Mouse (Mus musculus): ENCODE measurements around the gene Prdm12.

DNA sequence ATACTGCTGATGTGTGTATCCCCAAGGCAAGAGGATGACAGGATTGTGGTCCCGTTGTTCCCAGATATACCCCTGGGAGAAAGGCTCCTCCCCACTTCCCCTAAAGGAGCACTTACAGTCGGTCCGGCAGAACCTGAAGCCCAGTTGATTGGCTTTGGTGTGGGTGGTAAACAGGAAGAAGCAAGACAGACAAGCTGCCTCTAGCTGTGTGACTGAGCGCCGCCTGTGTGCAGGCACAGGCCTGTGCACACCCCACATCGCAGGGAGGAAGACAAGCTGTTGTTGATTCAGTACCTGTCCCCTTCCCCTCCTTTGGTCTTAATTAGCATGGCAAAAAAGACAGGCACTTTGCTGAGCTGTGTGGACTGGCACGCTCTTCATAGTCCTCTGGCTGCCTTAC, 26.1 kb upstream of the Prdm12 start:
- no peak for TF ChIP-seq CTCF (IDR thresholded peaks at IDR 0.05; ENCODE audit: control insufficient read depth, insufficient read depth, insufficient read length)
- TF ChIP-seq USF1 (IDR thresholded peaks at IDR 0.05; ENCODE audit: low read depth) = no peak
- no peak for TF ChIP-seq MYOD1 (IDR thresholded peaks at IDR 0.05; ENCODE audit: control insufficient read depth, insufficient read length, low read depth)
- no peak for TF ChIP-seq MAX (IDR thresholded peaks at IDR 0.05)
- TF ChIP-seq CEBPB (IDR thresholded peaks at IDR 0.05; ENCODE audit: low read depth) = no peak
- TF ChIP-seq MYOG (IDR thresholded peaks at IDR 0.05; ENCODE audit: control insufficient read depth, extremely low read depth, insufficient read length) = no peak
- TF ChIP-seq FOSL1 (IDR thresholded peaks at IDR 0.05; ENCODE audit: insufficient read depth, low read length, poor library complexity, severe bottlenecking) = no peak

Measured in C2C12 (cell line).